Mouse (Mus musculus) CH12.LX (cell line): ENCODE data around the gene Pccb.

Experiments used
- CHD2 ChIP-seq: IDR thresholded peaks from 2 replicates; pipeline ENCODE4 v1.6.1; 2011; ENCODE audit warnings: low read length, improper control_type of control experiment
- CTCF ChIP-seq, 2 experiments: IDR thresholded peaks in 1 of 2; conservative IDR thresholded peaks in 1 of 2; 2 replicates each; pipeline ENCODE4 v1.5.1; 2011 to 2012; ENCODE audit warnings: low read depth in 2 of 2, low read length in 2 of 2, improper control_type of control experiment in 1 of 2, inconsistent platforms in 1 of 2, mild to moderate bottlenecking in 1 of 2, moderate library complexity in 1 of 2
- ELF1 ChIP-seq: IDR thresholded peaks from 2 replicates; pipeline ENCODE4 v1.6.1; 2014; ENCODE audit warnings: low read depth, mild to moderate bottlenecking, inconsistent platforms, low read length, improper control_type of control experiment
- GABPA ChIP-seq: IDR thresholded peaks from 2 replicates; pipeline ENCODE4 v1.6.1; 2012; ENCODE audit warnings: low read depth, low read length, improper control_type of control experiment, inconsistent platforms; ENCODE audit not compliant: insufficient replicate concordance
- JUND ChIP-seq: conservative IDR thresholded peaks from 2 replicates; pipeline ENCODE4 v1.6.1; 2011; ENCODE audit warnings: low read depth, low read length, improper control_type of control experiment
- MAX ChIP-seq: IDR thresholded peaks from 2 replicates; pipeline ENCODE4 v1.6.1; 2011; ENCODE audit warnings: low read length, improper control_type of control experiment
- POLR2A ChIP-seq: IDR thresholded peaks from 2 replicates; pipeline ENCODE4 v1.6.1; 2011; ENCODE audit warnings: low read depth, mild to moderate bottlenecking, improper control_type of control experiment, low read length
- TBP ChIP-seq: conservative IDR thresholded peaks from 2 replicates; pipeline ENCODE4 v1.6.1; 2011; ENCODE audit warnings: low read depth, low read length, improper control_type of control experiment
- USF1 ChIP-seq: IDR thresholded peaks from 2 replicates; pipeline ENCODE4 v1.6.1; 2014; ENCODE audit warnings: low read depth, mild to moderate bottlenecking, inconsistent platforms, low read length, improper control_type of control experiment
- ZNF384 ChIP-seq: IDR thresholded peaks from 2 replicates; pipeline ENCODE4 v1.6.1; 2012; ENCODE audit warnings: low read depth, low read length, improper control_type of control experiment, inconsistent platforms

DNA sequence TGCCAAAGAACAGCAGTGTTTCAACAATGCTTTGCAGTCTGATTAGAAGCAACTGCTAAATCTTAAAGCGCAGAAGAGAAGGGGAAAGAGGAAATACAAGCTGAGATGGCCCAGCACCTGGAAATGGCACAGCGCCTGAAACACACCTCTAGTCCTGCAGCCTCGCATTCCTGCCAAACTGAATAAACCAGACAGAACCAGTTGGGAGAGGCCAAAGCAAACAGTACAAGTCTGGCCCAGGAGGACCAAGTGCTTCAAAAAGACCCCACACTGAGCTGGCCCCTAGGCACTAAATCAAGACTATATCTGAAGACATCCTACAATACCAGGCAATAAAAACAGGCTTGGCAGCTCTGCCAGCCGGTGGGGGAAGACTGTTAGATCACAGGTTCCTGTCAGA is 28.8 kb downstream of the Pccb start:
- no peak for TF ChIP-seq ELF1
- TF ChIP-seq USF1: no peak
- TF ChIP-seq MAX: no peak
- no peak for TF ChIP-seq CTCF (conservative IDR thresholded peaks at IDR 0.05 in 1 of 2, IDR thresholded peaks at IDR 0.05 in 1 of 2; ENCODE audit: low read depth in 2 of 2, low read length in 2 of 2)
- TF ChIP-seq POLR2A: no peak
- TF ChIP-seq TBP: no peak
- no peak for TF ChIP-seq GABPA
- no peak for TF ChIP-seq CHD2
- TF ChIP-seq JUND: no peak
- TF ChIP-seq ZNF384: no peak
